Mouse (Mus musculus): ENCODE results near the gene Dpm2. TPM values are rescaled to one million over a fixed set of nuclear protein-coding genes. Genes with fewer than 3 reads are reported as not detected.

Gene Dpm2
- polyA plus RNA-seq, 1 experiment from 2014 or later = 104 TPM

DNA sequence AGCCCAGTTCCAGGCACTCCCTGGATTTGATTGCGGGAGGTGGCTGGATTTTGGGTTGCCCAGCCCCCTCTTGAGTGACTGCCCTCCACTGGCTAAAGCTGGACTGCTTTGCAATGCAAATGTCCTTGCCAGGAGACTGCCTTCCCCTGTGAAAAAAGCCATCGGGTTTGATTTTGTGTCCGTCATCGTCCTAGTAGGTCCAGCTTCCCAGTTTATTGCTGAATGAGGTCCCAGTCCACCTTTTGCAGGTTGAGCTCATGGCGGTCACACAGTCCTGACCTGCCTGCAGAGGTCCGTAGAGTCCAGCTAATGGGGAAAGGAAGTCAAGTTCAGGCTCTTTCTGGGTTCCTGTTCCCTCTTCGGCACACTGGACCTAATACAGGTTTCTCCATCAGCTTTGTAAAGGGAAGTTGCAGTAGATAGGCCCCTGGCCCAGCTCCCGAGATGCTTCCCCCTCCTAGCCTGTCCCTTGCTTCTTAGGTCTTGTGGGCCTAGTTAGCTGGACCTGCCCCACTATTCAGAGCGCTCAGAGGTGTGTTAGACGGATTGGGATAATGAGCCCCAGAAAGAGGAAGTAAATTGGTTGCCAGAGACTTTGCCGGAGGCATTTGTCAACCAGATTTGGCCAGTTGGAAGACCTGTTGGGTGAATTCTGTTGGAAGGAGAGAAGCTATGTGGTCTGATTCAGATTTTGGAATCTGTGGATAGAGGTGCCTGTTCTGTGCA is 33.9 kb upstream of the Dpm2 start:
- Histone ChIP-seq H3K4me1 (peaks cover 80% of the 10 kb centered on the region), H3K27me3 (ENCODE audit: poor library complexity, severe bottlenecking) (no peaks in the 10 kb centered on the region), H3K9me3 (no peaks in the 10 kb centered on the region), H3K4me3 (peak overlapping the region; percentile 66), H3K27ac (peak overlapping the region; percentile 79), H3K36me3 (replicated peaks) (no peaks in the 10 kb centered on the region)
- 4% methylated on average over 11 of the region's 11 CpGs for WGBS
- DNase-seq (ENCODE audit: extremely low spot score, low spot score) = peak; percentile 53

DNA sequence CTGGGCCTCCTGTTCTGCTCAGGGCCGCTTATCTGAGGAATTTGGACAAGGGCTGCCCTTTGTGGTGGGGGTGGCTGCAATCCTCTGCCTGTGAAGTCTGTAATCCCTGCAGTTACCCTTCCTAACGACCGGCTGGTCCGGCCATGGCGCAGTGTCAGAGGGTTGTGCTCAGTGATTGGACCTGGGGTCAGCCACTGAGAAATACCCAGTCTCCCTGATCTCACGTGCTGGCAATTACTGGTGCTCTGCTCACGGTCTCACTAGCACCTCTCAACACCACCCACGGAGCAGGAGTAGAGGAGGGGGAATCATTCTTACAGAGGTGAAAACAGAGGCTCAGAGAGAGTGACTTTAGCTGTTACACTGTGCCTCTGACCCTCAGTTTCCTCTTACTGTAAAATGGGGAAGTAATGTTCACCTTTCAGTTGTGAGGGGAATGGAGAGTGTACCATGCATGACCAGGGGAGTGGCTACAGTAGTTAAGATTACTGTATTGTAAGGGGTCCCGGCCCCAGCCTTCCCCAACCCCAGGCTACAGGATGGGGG is 33.2 kb upstream of the Dpm2 start:
- H3K27me3 ChIP-seq (ENCODE audit: poor library complexity, severe bottlenecking) = no peaks in the 10 kb centered on the region
- H3K36me3 ChIP-seq (replicated peaks) = no peaks in the 10 kb centered on the region
- peak overlapping the region; percentile 79 for H3K27ac ChIP-seq
- H3K9me3 ChIP-seq = no peaks in the 10 kb centered on the region
- peak overlapping the region; percentile 66 for H3K4me3 ChIP-seq
- DNase-seq (ENCODE audit: extremely low spot score, low spot score) = peak; percentile 29
- 12% methylated on average over 9 of the region's 9 CpGs for WGBS
- peaks cover 80% of the 10 kb centered on the region for H3K4me1 ChIP-seq

DNA sequence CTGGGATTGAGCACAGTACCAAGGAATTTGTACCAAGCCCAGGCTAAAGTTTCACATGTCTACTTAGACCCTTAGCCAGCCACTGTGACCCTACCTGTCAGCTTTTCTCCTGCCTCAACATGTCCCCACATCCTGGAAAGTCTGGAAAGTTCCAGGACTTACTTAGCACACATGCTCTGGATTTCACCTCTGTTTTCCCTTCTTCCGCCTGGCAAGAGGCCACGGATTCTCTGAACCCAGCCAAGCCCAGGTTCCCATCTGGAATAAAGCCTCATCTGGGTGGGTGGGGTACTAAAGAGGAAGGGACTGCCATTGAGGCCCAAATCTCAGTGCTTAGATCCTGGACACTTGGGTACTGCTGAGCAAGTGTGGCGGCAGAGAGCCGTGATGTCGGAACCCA is 32.7 kb upstream of the Dpm2 start:
- 81% methylated on average over 5 of the region's 5 CpGs for WGBS
- Histone ChIP-seq H3K27ac (0 out of 2 replicates have a peak overlapping the region, but pooled peaks have one; percentile 79), H3K4me1 (peaks cover 79% of the 10 kb centered on the region), H3K9me3 (no peaks in the 10 kb centered on the region), H3K36me3 (replicated peaks) (no peaks in the 10 kb centered on the region), H3K4me3 (peak overlapping the region; percentile 66), H3K27me3 (ENCODE audit: poor library complexity, severe bottlenecking) (no peaks in the 10 kb centered on the region)
- DNase-seq (ENCODE audit: extremely low spot score, low spot score) = no peak

DNA sequence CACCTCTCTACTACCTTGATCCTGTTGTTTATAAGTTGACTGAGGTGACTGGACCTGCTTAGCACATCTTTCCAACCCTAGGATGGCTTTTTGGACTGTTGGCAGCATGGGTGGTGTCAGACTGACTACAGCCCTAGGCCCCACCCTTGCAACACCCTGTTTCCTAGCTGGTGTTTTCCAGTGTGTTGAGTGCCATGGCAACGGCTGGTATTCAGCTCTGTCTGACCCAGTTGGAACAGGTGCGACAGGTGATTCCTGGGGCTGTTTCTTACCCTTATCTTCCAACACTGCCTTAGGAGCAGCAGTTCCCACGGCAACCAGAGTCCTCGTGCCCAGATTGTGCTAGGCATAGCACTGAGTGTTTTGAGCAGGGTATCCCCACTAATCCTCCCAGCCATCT is 32.2 kb upstream of the Dpm2 start:
- Histone ChIP-seq H3K9me3 (no peaks in the 10 kb centered on the region), H3K36me3 (replicated peaks) (0 out of 2 replicates have a peak, but pooled peaks cover 3% of the 10 kb centered on the region), H3K27ac (no peak overlapping the region), H3K4me3 (peak overlapping the region; percentile 66; the same call in 1 of the 2 replicates), H3K4me1 (peaks cover 73% of the 10 kb centered on the region), H3K27me3 (ENCODE audit: poor library complexity, severe bottlenecking) (no peaks in the 10 kb centered on the region)
- no peak for DNase-seq (ENCODE audit: extremely low spot score, low spot score)
- 83% methylated on average over 4 of the region's 4 CpGs for WGBS

DNA sequence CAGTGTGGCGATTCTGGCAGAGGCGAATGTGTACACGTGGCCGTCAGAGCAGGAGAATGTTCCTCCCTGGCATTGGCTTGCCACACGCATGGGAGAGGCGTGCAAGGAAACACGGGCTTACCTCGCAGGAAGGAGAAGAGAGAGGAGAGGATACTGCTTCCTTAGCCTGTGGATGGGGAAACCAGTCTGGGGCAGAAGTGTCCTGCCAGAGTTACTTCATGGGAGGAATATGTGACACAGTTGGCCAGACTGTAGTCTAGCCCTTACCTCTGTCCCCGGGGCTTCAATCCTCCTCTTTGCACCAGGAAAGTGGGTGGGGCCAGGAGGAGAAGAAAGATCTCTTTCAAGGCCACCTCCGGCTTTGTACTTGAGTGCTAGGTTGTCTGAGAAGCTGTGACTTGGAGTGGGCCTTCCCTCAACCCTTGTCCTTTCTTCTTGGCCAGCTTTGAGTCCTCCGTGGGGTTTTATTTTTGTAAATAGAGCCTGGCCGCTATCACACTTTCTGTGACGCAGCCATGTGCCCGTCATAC is 31.1 kb upstream of the Dpm2 start:
- 0 out of 2 replicates have a peak overlapping the region, but pooled peaks have one; percentile 9 for H3K4me3 ChIP-seq
- 0 out of 2 replicates have a peak overlapping the region, but pooled peaks have one; percentile 11 for H3K27ac ChIP-seq
- H3K4me1 ChIP-seq = peaks cover 63% of the 10 kb centered on the region

DNA sequence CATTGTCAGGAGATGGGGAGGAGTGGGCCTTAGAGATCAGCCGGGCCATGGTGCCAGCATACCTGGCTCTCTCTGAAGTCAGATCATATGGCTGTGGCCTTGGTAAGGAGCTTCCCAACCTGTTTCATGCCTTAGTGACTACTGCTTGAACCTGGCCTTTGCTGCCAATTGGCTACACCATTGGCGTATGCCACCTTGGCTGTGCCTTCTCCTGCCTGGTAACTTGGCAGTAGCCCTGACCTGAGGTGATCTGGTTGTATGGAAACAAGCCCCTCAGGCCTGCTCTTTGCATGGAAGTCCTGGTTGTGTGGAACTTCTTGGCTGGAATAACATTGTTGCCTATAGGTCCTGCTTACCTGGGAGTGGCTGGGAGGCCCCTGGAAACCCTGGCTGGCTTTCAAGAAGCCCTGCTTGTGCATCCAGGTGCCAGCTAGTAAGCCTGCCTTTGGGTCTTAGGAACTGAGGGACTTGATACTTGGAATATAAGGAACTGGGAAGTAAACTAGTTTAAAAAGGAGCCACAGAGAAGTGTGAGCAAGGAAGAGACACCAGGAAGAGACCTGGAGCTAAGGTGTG is 29.2 kb upstream of the Dpm2 start:
- Histone ChIP-seq H3K27me3 (ENCODE audit: poor library complexity, severe bottlenecking) (no peaks in the 10 kb centered on the region), H3K36me3 (replicated peaks) (peaks cover 26% of the 10 kb centered on the region), H3K4me3 (no peak overlapping the region), H3K4me1 (peaks cover 44% of the 10 kb centered on the region), H3K27ac (no peak overlapping the region), H3K9me3 (no peaks in the 10 kb centered on the region)
- WGBS = 96% methylated on average over 2 of the region's 2 CpGs
- no peak for DNase-seq (ENCODE audit: extremely low spot score, low spot score)

More for the DNA sequence above, 31.1 kb upstream of the Dpm2 start:
- Histone ChIP-seq H3K27me3 (ENCODE audit: poor library complexity, severe bottlenecking) (no peaks in the 10 kb centered on the region), H3K9me3 (no peaks in the 10 kb centered on the region), H3K36me3 (replicated peaks) (peaks cover 9% of the 10 kb centered on the region)
- DNase-seq (ENCODE audit: extremely low spot score, low spot score) = no peak
- 84% methylated on average over 14 of the region's 14 CpGs for WGBS

DNA sequence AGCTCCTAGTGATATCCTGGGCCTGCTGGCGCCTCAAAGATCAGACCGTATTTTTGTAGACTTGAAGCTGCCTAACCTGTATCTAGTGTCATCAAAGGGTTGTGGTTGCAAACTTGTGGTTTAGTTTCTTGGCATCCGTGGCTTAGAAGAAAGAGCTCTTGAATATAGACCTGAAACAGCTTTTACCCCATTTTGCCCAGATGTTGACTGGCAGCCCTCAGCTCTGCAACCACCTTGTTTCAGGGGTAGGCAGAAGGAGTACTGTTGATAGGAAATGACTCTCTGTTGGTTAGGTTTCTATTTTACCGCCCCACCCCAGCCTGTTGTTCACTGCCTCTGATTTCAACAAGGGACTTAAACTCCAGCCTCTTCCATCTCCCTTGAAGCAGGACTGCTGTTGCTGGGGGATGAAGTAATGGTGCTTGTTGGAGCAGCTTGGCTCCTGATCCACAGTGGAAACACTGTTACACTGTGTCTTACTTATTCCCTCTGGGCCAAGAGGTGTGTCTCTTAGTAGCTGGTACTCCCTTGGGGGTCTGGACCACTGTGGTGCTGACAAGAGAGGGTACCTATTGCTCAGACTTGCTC is 28.6 kb upstream of the Dpm2 start:
- H3K36me3 ChIP-seq (replicated peaks) = peaks cover 27% of the 10 kb centered on the region
- peaks cover 42% of the 10 kb centered on the region for H3K4me1 ChIP-seq
- H3K9me3 ChIP-seq = no peaks in the 10 kb centered on the region
- H3K27me3 ChIP-seq (ENCODE audit: poor library complexity, severe bottlenecking) = no peaks in the 10 kb centered on the region
- no peak overlapping the region for H3K4me3 ChIP-seq
- no peak overlapping the region for H3K27ac ChIP-seq
- no peak for DNase-seq (ENCODE audit: extremely low spot score, low spot score)
- WGBS = 93% methylated on average over 4 of the region's 4 CpGs

DNA sequence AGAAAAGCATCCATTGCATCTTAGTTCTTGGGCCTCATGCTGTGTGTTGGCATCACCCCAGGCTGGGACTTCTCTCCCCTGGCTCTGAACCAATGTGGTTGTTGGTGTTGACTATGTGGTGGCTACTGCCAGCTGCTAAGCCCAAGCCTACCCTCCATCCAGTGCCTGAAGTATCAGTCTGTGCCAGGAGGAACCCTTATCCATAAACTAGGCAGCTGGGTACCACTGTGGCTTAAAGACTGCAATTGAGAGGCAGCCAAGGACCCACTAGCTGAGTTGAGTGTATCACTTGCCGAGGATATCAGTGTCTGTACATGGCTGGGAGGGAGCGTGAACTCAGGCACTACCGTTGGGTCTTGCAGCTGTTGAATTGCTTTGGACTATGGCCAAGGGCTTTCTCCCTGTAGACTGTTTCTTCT is 27.6 kb upstream of the Dpm2 start:
- no peaks in the 10 kb centered on the region for H3K9me3 ChIP-seq
- H3K27ac ChIP-seq = no peak overlapping the region
- WGBS = 97% methylated on average over 3 of the region's 3 CpGs
- no peak overlapping the region for H3K4me3 ChIP-seq
- H3K4me1 ChIP-seq = peaks cover 37% of the 10 kb centered on the region
- H3K27me3 ChIP-seq (ENCODE audit: poor library complexity, severe bottlenecking) = no peaks in the 10 kb centered on the region
- peaks cover 34% of the 10 kb centered on the region for H3K36me3 ChIP-seq (replicated peaks)
- DNase-seq (ENCODE audit: extremely low spot score, low spot score) = no peak

DNA sequence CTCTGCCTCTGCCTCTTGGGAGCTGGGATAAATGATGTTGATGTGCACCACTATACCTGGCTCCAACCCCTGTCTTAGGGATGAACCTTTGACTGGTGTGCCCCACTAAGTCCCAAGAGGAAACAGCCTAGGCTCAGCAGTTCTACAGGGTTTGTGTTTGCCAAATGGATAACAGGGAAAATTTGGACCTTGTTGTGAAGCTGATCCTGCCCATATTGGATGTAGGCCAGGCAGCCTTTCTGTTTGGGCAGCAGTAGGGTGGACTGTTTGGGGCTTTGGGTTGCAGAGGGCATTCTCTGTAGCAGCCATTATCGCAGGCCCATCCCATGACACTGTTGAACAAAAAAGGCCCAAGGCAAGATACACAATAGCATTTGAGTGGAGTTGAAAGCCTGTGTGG is 23.7 kb upstream of the Dpm2 start:
- DNase-seq (ENCODE audit: extremely low spot score, low spot score) = no peak
- 77% methylated on average over 1 of the region's 1 CpGs for WGBS
- Histone ChIP-seq H3K4me1 (peaks cover 25% of the 10 kb centered on the region), H3K36me3 (replicated peaks) (peaks cover 38% of the 10 kb centered on the region), H3K27ac (0 out of 2 replicates have a peak overlapping the region, but pooled peaks have one; percentile 22), H3K4me3 (no peak overlapping the region), H3K9me3 (no peaks in the 10 kb centered on the region), H3K27me3 (ENCODE audit: poor library complexity, severe bottlenecking) (no peaks in the 10 kb centered on the region)

DNA sequence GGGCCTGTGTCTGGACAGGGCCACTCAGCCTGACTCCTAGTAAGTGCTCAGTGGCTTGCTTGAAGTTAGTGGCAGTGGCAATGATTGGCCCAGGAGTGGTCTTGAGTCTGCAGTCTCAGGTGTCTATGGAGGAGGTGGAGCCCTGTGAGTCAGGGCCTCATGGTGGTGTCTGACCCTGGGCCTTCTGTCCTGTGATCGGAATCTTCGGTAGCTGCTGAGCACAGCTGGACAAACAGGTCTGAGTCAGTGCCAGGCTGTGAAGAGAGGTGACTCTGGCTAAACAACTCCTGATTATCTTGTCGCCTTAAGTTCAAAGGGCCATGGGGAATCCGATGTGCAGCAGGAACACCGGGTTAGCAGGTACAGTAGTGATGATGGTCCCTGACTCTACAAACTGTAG is 23.3 kb upstream of the Dpm2 start:
- Histone ChIP-seq H3K9me3 (no peaks in the 10 kb centered on the region), H3K4me3 (no peak overlapping the region), H3K4me1 (peaks cover 25% of the 10 kb centered on the region), H3K27me3 (ENCODE audit: poor library complexity, severe bottlenecking) (no peaks in the 10 kb centered on the region), H3K36me3 (replicated peaks) (peaks cover 38% of the 10 kb centered on the region), H3K27ac (0 out of 2 replicates have a peak overlapping the region, but pooled peaks have one; percentile 22)
- no peak for DNase-seq (ENCODE audit: extremely low spot score, low spot score)
- WGBS = 87% methylated on average over 5 of the region's 5 CpGs

DNA sequence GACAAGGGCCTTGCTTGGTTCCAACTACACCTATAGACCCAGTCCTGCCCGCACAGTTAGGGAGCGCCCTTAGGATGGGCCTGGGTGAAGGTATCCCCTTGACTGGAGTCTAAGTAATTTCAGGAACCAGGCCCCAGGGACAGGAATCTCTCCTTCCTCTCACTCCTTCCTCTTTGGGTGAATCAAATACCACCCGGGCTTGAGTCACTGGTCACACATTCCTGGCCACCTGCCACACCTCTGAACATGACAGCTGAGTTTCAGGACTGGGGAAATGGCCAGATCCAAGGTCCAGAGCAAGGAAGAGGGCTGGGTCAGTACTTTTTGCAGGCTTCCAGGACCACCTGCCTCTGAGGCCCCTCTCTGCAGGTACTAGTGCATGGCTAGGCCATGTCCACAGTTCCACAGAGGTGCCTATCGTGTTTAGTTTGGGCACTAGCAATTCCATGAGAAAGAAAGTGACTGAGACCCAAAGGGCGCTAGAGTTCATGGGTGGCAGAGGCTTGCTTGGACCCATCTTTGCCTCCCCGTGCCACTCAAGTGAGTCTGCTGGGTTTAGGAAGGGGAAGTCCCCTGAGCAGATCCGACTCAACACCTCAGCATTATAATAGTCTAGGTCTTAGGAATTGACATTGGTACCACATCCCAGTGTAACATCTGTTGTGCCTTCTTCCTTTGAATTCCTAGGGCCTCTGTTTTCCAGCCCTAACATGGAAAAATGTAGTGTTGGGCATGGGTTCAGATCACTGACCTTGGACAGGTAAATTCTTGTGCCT is 22.5 kb upstream of the Dpm2 start:
- no peaks in the 10 kb centered on the region for H3K9me3 ChIP-seq
- WGBS = 87% methylated on average over 7 of the region's 7 CpGs
- peaks cover 38% of the 10 kb centered on the region for H3K36me3 ChIP-seq (replicated peaks)
- DNase-seq (ENCODE audit: extremely low spot score, low spot score) = no peak
- no peak overlapping the region for H3K4me3 ChIP-seq
- peaks cover 25% of the 10 kb centered on the region for H3K4me1 ChIP-seq
- no peak overlapping the region for H3K27ac ChIP-seq
- H3K27me3 ChIP-seq (ENCODE audit: poor library complexity, severe bottlenecking) = no peaks in the 10 kb centered on the region

DNA sequence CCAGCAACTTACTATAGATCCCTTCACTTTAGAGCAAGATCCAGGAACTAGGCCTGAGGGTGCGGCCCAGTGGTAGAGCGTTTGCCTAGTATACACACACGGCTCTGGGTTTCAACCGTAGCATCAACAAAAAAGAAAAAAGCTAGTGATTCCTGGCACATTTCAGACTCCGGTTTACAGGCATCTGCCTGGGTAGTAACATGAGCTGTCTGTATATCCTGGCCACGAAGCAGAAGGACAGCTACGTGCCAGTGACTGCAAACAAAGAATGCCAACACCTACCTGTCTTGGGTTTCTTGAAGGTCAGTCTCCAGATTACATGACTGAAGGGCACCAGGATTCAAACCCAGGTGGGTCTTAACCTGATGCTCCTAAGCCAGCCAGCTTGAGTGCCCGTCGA is 21.5 kb upstream of the Dpm2 start:
- DNase-seq (ENCODE audit: extremely low spot score, low spot score) = no peak
- H3K27me3 ChIP-seq (ENCODE audit: poor library complexity, severe bottlenecking) = no peaks in the 10 kb centered on the region
- no peak overlapping the region for H3K27ac ChIP-seq
- H3K36me3 ChIP-seq (replicated peaks) = peaks cover 33% of the 10 kb centered on the region
- peaks cover 27% of the 10 kb centered on the region for H3K4me1 ChIP-seq
- WGBS = 88% methylated on average over 9 of the region's 9 CpGs
- no peak overlapping the region for H3K4me3 ChIP-seq
- H3K9me3 ChIP-seq = no peaks in the 10 kb centered on the region

Measured in forebrain, embryonic 10.5 days (tissue).